Mouse (Mus musculus): ENCODE measurements around the gene Taf5l. TPM values are rescaled to one million over a fixed set of nuclear protein-coding genes. Genes with fewer than 3 reads are reported as not detected.
A peak's percentile ranks its signal among the peaks of the same experiment; 100 is the strongest.

The Taf5l gene
- total RNA-seq, 1 experiment from 2014 or later: 19.7 TPM

DNA sequence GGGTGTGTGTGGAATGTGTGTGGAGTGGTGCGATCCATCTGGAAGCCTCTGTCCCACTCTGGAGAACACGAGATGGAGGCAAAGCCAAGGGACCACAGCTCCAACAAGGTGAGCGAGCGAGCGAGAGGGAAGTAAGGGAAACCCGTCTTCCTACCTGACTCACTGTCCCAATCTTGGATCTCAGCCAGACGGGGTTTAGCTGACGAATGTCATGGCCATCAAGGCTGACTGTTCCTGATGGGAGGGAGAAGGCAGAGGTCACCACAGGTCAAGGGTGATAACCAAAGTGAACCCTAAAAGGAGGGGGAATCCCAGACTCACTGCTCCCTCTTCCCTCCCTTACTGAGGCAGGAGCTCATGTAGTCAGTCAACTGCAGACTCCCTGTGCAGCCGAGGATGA lies 61.1 kb downstream of the Taf5l start:
- DNase-seq: peak; percentile 31

DNA sequence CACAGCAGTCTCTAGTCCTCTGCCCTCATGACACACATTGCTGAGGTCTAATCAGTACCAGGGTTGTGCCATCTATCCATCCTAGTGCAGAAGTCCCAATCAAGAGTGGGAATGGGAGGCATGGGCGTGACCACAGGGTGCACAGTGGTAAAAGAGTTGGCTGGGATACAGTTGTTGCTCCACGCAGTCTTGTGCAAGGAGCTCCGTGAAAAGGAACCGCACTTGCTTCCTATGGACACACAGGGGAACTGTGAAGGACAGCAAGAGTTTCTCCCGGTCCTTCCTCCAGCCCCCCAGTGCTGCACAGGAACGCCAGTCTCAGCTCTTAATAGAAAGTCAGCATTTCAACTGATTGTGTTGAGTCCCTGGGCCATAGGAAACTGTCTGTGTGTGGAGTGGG lies 61.7 kb downstream of the Taf5l start:
- DNase-seq: no peak

- DNase-seq: no peak
These were observed 63.1 kb downstream of the Taf5l start for GRCm38 (mm10) chr8:123958130-123958529.

- no peak for DNase-seq
These were observed 67.0 kb downstream of the Taf5l start for GRCm38 (mm10) chr8:123954246-123954645.

DNA sequence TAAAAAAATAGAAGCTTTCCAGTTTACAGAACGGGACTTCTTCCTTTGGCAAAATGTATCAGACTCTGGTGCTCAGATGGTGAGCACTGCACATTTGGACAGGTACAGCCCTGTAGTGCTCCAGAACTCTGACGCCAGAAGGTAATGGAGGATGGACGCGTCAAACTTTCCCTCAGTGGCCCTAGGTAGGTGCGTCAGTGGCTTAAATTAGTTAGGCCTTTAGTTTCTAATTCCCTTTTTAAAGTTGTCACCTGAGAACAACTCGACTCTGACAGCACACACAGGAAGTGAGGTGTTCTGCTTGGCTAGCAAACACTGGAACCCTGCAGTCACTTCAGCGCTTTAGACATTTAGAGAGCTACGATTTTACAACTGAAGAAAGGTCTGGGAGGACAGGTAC lies 67.5 kb downstream of the Taf5l start:
- DNase-seq: no peak

DNA sequence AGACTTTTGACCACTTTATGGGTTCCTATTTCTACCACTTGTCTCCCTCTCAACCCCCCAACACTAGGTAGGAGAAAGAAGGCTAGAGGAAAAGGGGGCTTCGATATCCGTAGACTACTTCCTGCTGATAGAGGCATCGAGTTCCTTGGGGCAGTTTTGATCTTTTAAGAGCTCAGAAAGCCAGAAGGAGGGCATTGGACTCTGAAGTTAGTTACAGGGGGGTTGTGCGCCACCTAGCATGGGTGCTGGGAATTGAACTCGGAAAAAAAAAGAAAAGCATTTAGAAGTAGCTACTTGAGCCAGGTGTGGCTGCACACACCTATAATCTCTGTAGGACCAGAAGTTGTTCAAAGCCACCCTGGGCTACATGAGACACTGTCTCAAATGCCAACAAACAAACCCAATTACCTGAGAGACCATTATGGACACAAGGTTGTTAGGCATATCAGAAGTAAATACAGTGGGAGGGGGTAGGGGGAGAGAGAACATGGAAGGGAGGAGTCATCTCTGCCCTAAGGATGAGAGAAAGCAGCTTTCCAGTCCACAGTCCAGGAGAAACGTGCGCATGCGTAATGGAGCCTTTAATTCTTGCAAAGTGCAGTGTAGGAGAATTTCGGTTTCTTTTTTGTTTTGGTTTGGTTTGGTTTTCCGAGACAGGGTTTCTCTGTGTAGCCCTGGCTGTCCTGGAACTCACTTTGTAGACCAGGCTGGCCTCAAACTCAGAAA lies 71.0 kb downstream of the Taf5l start:
- peak; percentile 46 for DNase-seq

GRCm38 (mm10) chr8:123949686-123949986 lies 71.6 kb downstream of the Taf5l start:
- DNase-seq: no peak

- DNase-seq: peak; percentile 99
These were observed 72.1 kb downstream of the Taf5l start, which contains the start of gene Nup133 for GRCm38 (mm10) chr8:123948942-123949685. Gene Nup133 (minus strand): TSS chr8:123949265.

Small RNA genes within 50 kb of the gene (microRNA-seq; reads per million reads assigned to microRNA genes)
- 0 reads per million in 2 experiments for gene Mir1967

Other genes with a start within 250 kb of the Taf5l start
- gene Rab4a, start 215.4 kb downstream of the Taf5l start, total RNA-seq (2021): 23.6 and 24.6 TPM in 2 replicates
- gene Ccsap, start 161.2 kb downstream of the Taf5l start, total RNA-seq (2021): 2.7 and 4.4 TPM in 2 replicates
- gene Acta1, start 126.6 kb downstream of the Taf5l start, total RNA-seq (2021): 1.5 TPM in 1 of 2 replicates, not detected in the other
- 18.8 and 22.0 TPM in 2 replicates for gene Nup133, start 72.1 kb downstream of the Taf5l start, total RNA-seq (2021)
- gene Abcb10, start 38.3 kb downstream of the Taf5l start, total RNA-seq (2021): 10.4 and 14.3 TPM in 2 replicates
- 11.3 and 11.5 TPM in 2 replicates for gene Urb2, start 111 bp upstream of the Taf5l start, total RNA-seq (2021)
- 33.5 and 60.5 TPM in 2 replicates for gene Galnt2, start 210.0 kb upstream of the Taf5l start, total RNA-seq (2021)